Mouse (Mus musculus): Measurements from ENCODE around the gene Slc7a15. TPM values are rescaled to one million over a fixed set of nuclear protein-coding genes. Genes with fewer than 3 reads are reported as not detected.
"Not testable (repeated sequence)": the region's sequence is repeated elsewhere in the genome, so short reads cannot be mapped to it uniquely, and the experiment has no call there.

The Slc7a15 gene
- polyA plus RNA-seq, 1 experiment from 2014 or later: not detected

GRCm38 (mm10) chr12:8559876-8560275 lies 39.0 kb downstream of the Slc7a15 start:
- WGBS: 71% methylated on average over 3 of the region's 3 CpGs
- not testable (repeated sequence) for H3K27me3 ChIP-seq (ENCODE audit: control insufficient read depth, insufficient read depth, low read length); ATAC-seq (ENCODE audit: insufficient number of reproducible peaks, insufficient read depth, low FRiP score, low read depth)

DNA sequence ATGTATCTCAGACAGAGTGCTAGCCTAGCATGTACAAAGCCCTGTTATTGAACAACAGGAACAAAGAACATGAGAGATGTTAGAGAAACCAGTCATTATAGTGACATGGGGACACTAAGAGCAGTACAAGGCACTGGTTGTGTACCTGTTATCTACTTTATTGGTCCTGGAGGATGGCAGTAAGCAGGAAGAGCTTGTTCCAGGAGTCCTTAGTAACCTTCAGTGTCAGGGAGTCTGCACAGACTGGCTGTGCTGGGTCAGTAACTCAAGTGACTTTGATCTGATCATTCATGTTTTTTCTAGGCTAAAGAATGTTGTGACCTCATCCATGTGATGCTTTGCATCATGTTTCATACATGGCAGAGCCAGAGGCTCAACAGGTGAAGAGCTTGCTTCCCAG lies 42.7 kb downstream of the Slc7a15 start:
- no peak for ATAC-seq (ENCODE audit: insufficient number of reproducible peaks, insufficient read depth, low FRiP score, low read depth)
- H3K4me1 ChIP-seq (ENCODE audit: control insufficient read depth in 2 of 2, insufficient read depth in 2 of 2, low read length in 2 of 2): no peaks in the 10 kb centered on the region
- H3K4me2 ChIP-seq (ENCODE audit: low read length): no peak overlapping the region
- H3K27ac ChIP-seq (replicated peaks in 1 of 2; ENCODE audit: control insufficient read depth in 1 of 2, insufficient read depth in 1 of 2, low read depth in 2 of 2, low read length in 2 of 2): no peak overlapping the region
- H3K9ac ChIP-seq (ENCODE audit: low read length): no peak overlapping the region
- no peaks in the 10 kb centered on the region for H3K27me3 ChIP-seq (ENCODE audit: control insufficient read depth, insufficient read depth, low read length)
- no peak overlapping the region for H3K4me3 ChIP-seq (ENCODE audit: control insufficient read depth in 1 of 2, insufficient read depth in 1 of 2, low read depth in 1 of 2, low read length in 2 of 2)
- H3K9me3 ChIP-seq (ENCODE audit: control insufficient read depth, low read length): no peaks in the 10 kb centered on the region
- no peaks in the 10 kb centered on the region for H3K36me3 ChIP-seq (ENCODE audit: control insufficient read depth, insufficient read depth, low read length)

More at GRCm38 (mm10) chr12:8559876-8560275, 39.0 kb downstream of the Slc7a15 start:
- H3K4me2 ChIP-seq (ENCODE audit: low read length); H3K4me3 ChIP-seq (ENCODE audit: control insufficient read depth in 1 of 2, insufficient read depth in 1 of 2, low read depth in 1 of 2, low read length in 2 of 2); H3K36me3 ChIP-seq (ENCODE audit: control insufficient read depth, insufficient read depth, low read length); H3K9ac ChIP-seq (ENCODE audit: low read length); H3K9me3 ChIP-seq (ENCODE audit: control insufficient read depth, low read length); H3K4me1 ChIP-seq (ENCODE audit: control insufficient read depth in 2 of 2, insufficient read depth in 2 of 2, low read length in 2 of 2); H3K27ac ChIP-seq (replicated peaks in 1 of 2; ENCODE audit: control insufficient read depth in 1 of 2, insufficient read depth in 1 of 2, low read depth in 2 of 2, low read length in 2 of 2): not testable (repeated sequence)

GRCm38 (mm10) chr12:8555419-8555818 lies 43.4 kb downstream of the Slc7a15 start:
- Histone ChIP-seq H3K27me3 (ENCODE audit: control insufficient read depth, insufficient read depth, low read length) (no peaks in the 10 kb centered on the region), H3K9ac (ENCODE audit: low read length) (no peak overlapping the region), H3K4me2 (ENCODE audit: low read length) (no peak overlapping the region), H3K27ac (replicated peaks in 1 of 2; ENCODE audit: control insufficient read depth in 1 of 2, insufficient read depth in 1 of 2, low read depth in 2 of 2, low read length in 2 of 2) (no peak overlapping the region), H3K4me1 (ENCODE audit: control insufficient read depth in 2 of 2, insufficient read depth in 2 of 2, low read length in 2 of 2) (no peaks in the 10 kb centered on the region), H3K9me3 (ENCODE audit: control insufficient read depth, low read length) (no peaks in the 10 kb centered on the region), H3K4me3 (ENCODE audit: control insufficient read depth in 1 of 2, insufficient read depth in 1 of 2, low read depth in 1 of 2, low read length in 2 of 2) (no peak overlapping the region), H3K36me3 (ENCODE audit: control insufficient read depth, insufficient read depth, low read length) (no peaks in the 10 kb centered on the region)
- ATAC-seq (ENCODE audit: insufficient number of reproducible peaks, insufficient read depth, low FRiP score, low read depth): no peak

GRCm38 (mm10) chr12:8547357-8547756 lies 51.5 kb downstream of the Slc7a15 start:
- Histone ChIP-seq H3K4me2 (ENCODE audit: low read length) (no peak overlapping the region), H3K36me3 (ENCODE audit: control insufficient read depth, insufficient read depth, low read length) (no peaks in the 10 kb centered on the region), H3K4me3 (ENCODE audit: control insufficient read depth in 1 of 2, insufficient read depth in 1 of 2, low read depth in 1 of 2, low read length in 2 of 2) (no peak overlapping the region), H3K9ac (ENCODE audit: low read length) (no peak overlapping the region), H3K27ac (replicated peaks in 1 of 2; ENCODE audit: control insufficient read depth in 1 of 2, insufficient read depth in 1 of 2, low read depth in 2 of 2, low read length in 2 of 2) (no peak overlapping the region), H3K4me1 (ENCODE audit: control insufficient read depth in 2 of 2, insufficient read depth in 2 of 2, low read length in 2 of 2) (peaks cover 0 to 6% of the 10 kb centered on the region in 2 experiments; a peak in 1 of 4 replicates), H3K27me3 (ENCODE audit: control insufficient read depth, insufficient read depth, low read length) (no peaks in the 10 kb centered on the region), H3K9me3 (ENCODE audit: control insufficient read depth, low read length) (no peaks in the 10 kb centered on the region)
- WGBS: 11% methylated on average over 11 of the region's 11 CpGs
- peak; percentile 69; the same call in 1 of the 2 replicates for ATAC-seq (ENCODE audit: insufficient number of reproducible peaks, insufficient read depth, low FRiP score, low read depth)

- no peak overlapping the region for H3K27ac ChIP-seq (replicated peaks in 1 of 2; ENCODE audit: control insufficient read depth in 1 of 2, insufficient read depth in 1 of 2, low read depth in 2 of 2, low read length in 2 of 2)
- H3K4me1 ChIP-seq (ENCODE audit: control insufficient read depth in 2 of 2, insufficient read depth in 2 of 2, low read length in 2 of 2): peaks cover 0 to 6% of the 10 kb centered on the region in 2 experiments; a peak in 1 of 4 replicates
- WGBS: 64% methylated on average over 6 of the region's 6 CpGs
- H3K36me3 ChIP-seq (ENCODE audit: control insufficient read depth, insufficient read depth, low read length): no peaks in the 10 kb centered on the region
- ATAC-seq (ENCODE audit: insufficient number of reproducible peaks, insufficient read depth, low FRiP score, low read depth): no peak
- no peak overlapping the region for H3K4me2 ChIP-seq (ENCODE audit: low read length)
- H3K9ac ChIP-seq (ENCODE audit: low read length): no peak overlapping the region
- H3K4me3 ChIP-seq (ENCODE audit: control insufficient read depth in 1 of 2, insufficient read depth in 1 of 2, low read depth in 1 of 2, low read length in 2 of 2): no peak overlapping the region
- no peaks in the 10 kb centered on the region for H3K27me3 ChIP-seq (ENCODE audit: control insufficient read depth, insufficient read depth, low read length)
- no peaks in the 10 kb centered on the region for H3K9me3 ChIP-seq (ENCODE audit: control insufficient read depth, low read length)
These were observed 52.1 kb downstream of the Slc7a15 start for GRCm38 (mm10) chr12:8546801-8547200.

DNA sequence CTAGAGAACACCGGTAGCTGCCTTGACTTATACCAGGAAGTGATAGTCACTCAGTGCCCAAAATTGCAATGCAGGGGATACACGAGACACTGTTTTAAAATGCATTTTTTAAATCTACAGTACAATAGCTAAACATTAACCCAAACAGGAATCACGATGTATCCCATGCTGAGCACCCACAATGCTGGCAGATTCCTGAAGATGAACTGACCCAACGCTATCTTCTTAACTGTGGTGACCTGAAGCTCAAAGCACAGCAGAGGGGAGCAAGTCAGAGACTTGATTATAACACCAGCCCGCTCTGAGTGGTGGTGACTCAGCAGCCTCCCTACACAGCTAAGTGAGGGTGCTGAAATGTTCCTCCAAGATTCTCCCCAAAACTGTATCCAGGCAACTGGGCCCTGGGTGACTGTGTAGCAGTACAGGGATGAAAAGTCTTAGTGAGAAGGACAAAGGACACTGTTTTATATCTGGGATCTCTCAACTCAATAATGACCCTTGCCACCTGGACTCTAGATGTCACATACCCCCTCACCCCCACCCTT lies 53.7 kb downstream of the Slc7a15 start:
- Histone ChIP-seq H3K9me3 (ENCODE audit: control insufficient read depth, low read length) (no peaks in the 10 kb centered on the region), H3K4me1 (ENCODE audit: control insufficient read depth in 2 of 2, insufficient read depth in 2 of 2, low read length in 2 of 2) (peaks cover 0 to 6% of the 10 kb centered on the region in 2 experiments; a peak in 1 of 4 replicates), H3K4me2 (ENCODE audit: low read length) (no peak overlapping the region), H3K27ac (replicated peaks in 1 of 2; ENCODE audit: control insufficient read depth in 1 of 2, insufficient read depth in 1 of 2, low read depth in 2 of 2, low read length in 2 of 2) (no peak overlapping the region), H3K27me3 (ENCODE audit: control insufficient read depth, insufficient read depth, low read length) (no peaks in the 10 kb centered on the region), H3K9ac (ENCODE audit: low read length) (no peak overlapping the region), H3K36me3 (ENCODE audit: control insufficient read depth, insufficient read depth, low read length) (no peaks in the 10 kb centered on the region), H3K4me3 (ENCODE audit: control insufficient read depth in 1 of 2, insufficient read depth in 1 of 2, low read depth in 1 of 2, low read length in 2 of 2) (no peak overlapping the region)
- ATAC-seq (ENCODE audit: insufficient number of reproducible peaks, insufficient read depth, low FRiP score, low read depth): no peak
- 80% methylated on average over 5 of the region's 5 CpGs for WGBS

- Histone ChIP-seq H3K9ac (ENCODE audit: low read length) (no peak overlapping the region), H3K9me3 (ENCODE audit: control insufficient read depth, low read length) (no peaks in the 10 kb centered on the region), H3K4me1 (ENCODE audit: control insufficient read depth in 2 of 2, insufficient read depth in 2 of 2, low read length in 2 of 2) (peaks cover 0 to 4% of the 10 kb centered on the region in 2 experiments; a peak in 1 of 4 replicates), H3K4me2 (ENCODE audit: low read length) (no peak overlapping the region), H3K4me3 (ENCODE audit: control insufficient read depth in 1 of 2, insufficient read depth in 1 of 2, low read depth in 1 of 2, low read length in 2 of 2) (no peak overlapping the region), H3K27me3 (ENCODE audit: control insufficient read depth, insufficient read depth, low read length) (no peaks in the 10 kb centered on the region), H3K36me3 (ENCODE audit: control insufficient read depth, insufficient read depth, low read length) (no peaks in the 10 kb centered on the region), H3K27ac (replicated peaks in 1 of 2; ENCODE audit: control insufficient read depth in 1 of 2, insufficient read depth in 1 of 2, low read depth in 2 of 2, low read length in 2 of 2) (no peak overlapping the region)
- WGBS: 61% methylated on average over 4 of the region's 4 CpGs
- ATAC-seq (ENCODE audit: insufficient number of reproducible peaks, insufficient read depth, low FRiP score, low read depth): no peak
These were observed 56.5 kb downstream of the Slc7a15 start for GRCm38 (mm10) chr12:8542371-8542770.

DNA sequence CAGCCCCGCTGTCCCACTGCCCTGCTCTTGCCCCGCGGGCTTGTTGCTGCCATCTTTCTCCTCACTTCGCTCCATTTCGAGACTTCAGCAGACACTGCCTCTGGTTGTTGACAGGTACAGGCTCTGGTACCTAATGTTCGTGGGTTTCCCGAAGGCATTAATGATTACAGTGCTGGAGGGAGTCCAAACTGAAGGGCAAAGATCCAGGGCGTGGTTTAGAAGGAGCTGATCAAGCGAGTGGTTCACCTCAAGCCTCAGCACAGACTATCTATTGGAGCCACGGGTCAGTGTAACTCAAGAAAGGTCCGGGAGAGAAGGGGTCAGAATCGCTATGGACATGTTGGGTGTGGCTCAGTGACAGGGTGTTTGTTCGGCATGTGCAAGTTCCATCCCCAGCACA lies 59.4 kb downstream of the Slc7a15 start:
- Histone ChIP-seq H3K27ac (replicated peaks in 1 of 2; ENCODE audit: control insufficient read depth in 1 of 2, insufficient read depth in 1 of 2, low read depth in 2 of 2, low read length in 2 of 2) (no peak overlapping the region), H3K4me3 (ENCODE audit: control insufficient read depth in 1 of 2, insufficient read depth in 1 of 2, low read depth in 1 of 2, low read length in 2 of 2) (no peak overlapping the region), H3K27me3 (ENCODE audit: control insufficient read depth, insufficient read depth, low read length) (no peaks in the 10 kb centered on the region), H3K9me3 (ENCODE audit: control insufficient read depth, low read length) (no peaks in the 10 kb centered on the region), H3K4me2 (ENCODE audit: low read length) (no peak overlapping the region), H3K9ac (ENCODE audit: low read length) (no peak overlapping the region), H3K36me3 (ENCODE audit: control insufficient read depth, insufficient read depth, low read length) (no peaks in the 10 kb centered on the region), H3K4me1 (ENCODE audit: control insufficient read depth in 2 of 2, insufficient read depth in 2 of 2, low read length in 2 of 2) (no peaks in the 10 kb centered on the region; a peak in 2 of 4 replicates)
- ATAC-seq (ENCODE audit: insufficient number of reproducible peaks, insufficient read depth, low FRiP score, low read depth): no peak
- WGBS: 75% methylated on average over 13 of the region's 13 CpGs

All from heart, embryonic 14.5 days (tissue).